Mouse (Mus musculus): ENCODE measurements around the gene Maml2. TPM values are rescaled to one million over a fixed set of nuclear protein-coding genes. Genes with fewer than 3 reads are reported as not detected.

Gene Maml2
- polyA plus RNA-seq, 1 experiment from 2014 or later, result 13.9 TPM

DNA sequence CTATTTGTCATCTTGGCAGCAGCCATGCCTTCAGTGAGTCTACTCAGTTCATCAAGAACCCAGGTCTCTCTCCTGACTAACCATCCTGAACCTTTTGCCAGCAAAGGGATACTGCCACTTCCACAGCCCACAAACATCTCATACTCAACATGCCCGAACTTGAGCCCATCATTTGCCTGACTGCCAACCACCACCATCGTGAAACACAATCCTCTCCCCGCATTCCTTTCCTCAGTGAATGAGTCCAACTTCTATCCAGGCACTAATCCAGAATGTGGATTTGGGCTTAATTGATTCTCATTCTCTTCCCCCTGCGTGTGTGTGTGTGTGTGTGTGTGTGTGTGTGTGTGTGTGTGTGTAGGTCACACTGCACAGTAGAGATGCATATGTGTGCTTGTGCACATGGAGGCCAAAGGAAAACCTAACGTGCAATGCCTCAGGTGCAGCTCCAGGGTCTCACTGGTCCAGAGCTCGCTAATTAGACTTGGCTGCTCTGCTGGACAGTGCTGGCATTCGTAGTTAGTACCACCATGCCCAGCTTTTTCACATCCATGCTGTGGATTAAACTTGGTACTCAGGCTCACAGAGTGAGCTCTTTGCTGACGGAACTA is 305.9 kb downstream of the Maml2 start:
- no peaks in the 10 kb centered on the region for H3K27me3 ChIP-seq (replicated peaks)
- 93% methylated on average over 7 of the region's 8 CpGs for WGBS
- no peaks in the 10 kb centered on the region for H3K9me3 ChIP-seq
- no peak overlapping the region for H3K9ac ChIP-seq
- H3K4me2 ChIP-seq (replicated peaks), result no peak overlapping the region
- H3K4me1 ChIP-seq, result no peaks in the 10 kb centered on the region
- no peak for ATAC-seq (ENCODE audit: low FRiP score, low read depth)
- H3K27ac ChIP-seq, result no peak overlapping the region
- no peak overlapping the region for H3K4me3 ChIP-seq
- no peaks in the 10 kb centered on the region for H3K36me3 ChIP-seq

DNA sequence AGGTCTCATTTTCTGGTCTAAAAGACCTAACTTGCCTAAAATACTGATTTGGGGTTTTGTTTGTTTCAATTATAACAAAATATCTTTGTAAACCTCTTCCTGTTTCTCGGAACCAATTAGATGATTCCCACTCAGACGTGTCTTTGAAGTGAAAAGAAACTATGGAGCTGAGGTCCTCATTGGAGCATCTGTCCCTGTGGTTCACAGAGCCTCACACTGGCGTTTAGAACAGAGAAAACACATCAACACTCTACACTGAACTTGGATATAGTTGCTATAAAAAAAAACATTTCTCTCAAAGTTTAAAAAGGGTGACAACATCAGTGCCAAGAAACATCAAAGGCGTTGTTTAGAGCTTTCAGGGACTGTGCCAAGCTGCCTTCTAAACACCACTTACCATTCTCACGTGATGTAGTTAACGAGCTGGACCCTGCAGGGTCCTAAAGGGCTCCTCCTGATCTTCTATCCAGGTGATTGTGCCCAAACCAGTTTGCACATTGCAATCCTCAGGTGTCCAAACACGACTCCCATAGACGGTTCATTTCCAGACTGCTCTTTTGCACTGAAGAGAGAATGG is 309.9 kb downstream of the Maml2 start:
- 82% methylated on average over 8 of the region's 8 CpGs for WGBS
- no peak overlapping the region for H3K27ac ChIP-seq
- no peaks in the 10 kb centered on the region for H3K9me3 ChIP-seq
- no peaks in the 10 kb centered on the region for H3K36me3 ChIP-seq
- no peak for ATAC-seq (ENCODE audit: low FRiP score, low read depth)
- H3K9ac ChIP-seq, result no peak overlapping the region
- H3K4me2 ChIP-seq (replicated peaks), result no peak overlapping the region
- no peak overlapping the region for H3K4me3 ChIP-seq
- H3K27me3 ChIP-seq (replicated peaks), result no peaks in the 10 kb centered on the region
- peaks cover 4% of the 10 kb centered on the region; the same call in 1 of the 2 replicates for H3K4me1 ChIP-seq

DNA sequence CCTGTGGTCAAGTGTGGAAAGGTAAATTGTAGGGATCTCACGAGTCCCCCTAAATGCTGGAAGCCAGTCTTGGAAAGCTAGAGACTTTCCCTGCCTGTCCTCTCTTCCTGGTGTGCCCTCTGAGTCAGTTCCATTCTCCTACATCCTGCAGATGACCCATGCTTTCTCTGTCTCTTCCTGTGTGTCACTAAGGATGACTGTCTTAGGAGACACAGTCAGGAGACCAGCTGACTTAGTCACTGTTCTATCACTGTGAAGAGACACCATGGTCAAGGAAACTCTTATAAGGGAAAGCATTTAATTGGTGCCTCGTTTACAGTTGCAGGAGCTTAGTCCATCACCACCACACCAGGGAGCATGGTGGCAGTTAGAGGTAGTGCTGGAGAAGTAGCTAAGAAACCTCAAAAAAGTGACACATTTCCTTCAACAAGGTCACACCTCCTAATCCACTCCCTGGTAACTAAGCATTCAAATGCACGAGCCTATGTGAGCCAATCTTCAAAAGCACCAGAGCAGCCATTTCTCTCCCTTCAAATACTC is 310.8 kb downstream of the Maml2 start:
- no peak for ATAC-seq (ENCODE audit: low FRiP score, low read depth)
- Histone ChIP-seq H3K4me2 (replicated peaks) (no peak overlapping the region), H3K9ac (no peak overlapping the region), H3K36me3 (no peaks in the 10 kb centered on the region), H3K4me3 (no peak overlapping the region), H3K27me3 (replicated peaks) (no peaks in the 10 kb centered on the region), H3K4me1 (peaks cover 11% of the 10 kb centered on the region), H3K9me3 (no peaks in the 10 kb centered on the region), H3K27ac (no peak overlapping the region)
- 68% methylated on average over 3 of the region's 3 CpGs for WGBS

DNA sequence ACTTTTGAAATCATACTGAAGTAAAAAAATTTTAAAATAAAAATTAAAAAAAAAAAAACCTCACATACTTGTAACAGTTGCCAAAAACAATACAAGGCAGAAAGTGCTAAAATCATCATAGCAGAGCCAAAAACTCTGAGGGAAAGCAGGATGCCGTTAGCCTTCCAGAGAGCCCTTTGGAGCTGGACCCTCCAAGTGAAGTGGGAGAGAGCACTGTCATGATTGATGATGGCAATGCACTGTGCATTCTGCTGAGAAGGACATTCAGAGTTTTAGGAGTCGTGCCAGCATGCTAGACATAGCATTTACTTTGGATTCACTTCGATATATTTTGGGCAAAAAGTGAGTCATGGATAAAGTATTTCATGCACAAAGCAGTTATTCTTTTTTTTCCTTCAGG is 313.8 kb downstream of the Maml2 start:
- H3K4me3 ChIP-seq, result no peak overlapping the region
- peaks cover 29% of the 10 kb centered on the region for H3K4me1 ChIP-seq
- no peak overlapping the region for H3K4me2 ChIP-seq (replicated peaks)
- no peak overlapping the region for H3K9ac ChIP-seq
- ATAC-seq (ENCODE audit: low FRiP score, low read depth), result no peak
- H3K36me3 ChIP-seq, result no peaks in the 10 kb centered on the region
- H3K27me3 ChIP-seq (replicated peaks), result no peaks in the 10 kb centered on the region
- WGBS, result 71% methylated on average over 3 of the region's 3 CpGs
- H3K27ac ChIP-seq, result no peak overlapping the region
- no peaks in the 10 kb centered on the region for H3K9me3 ChIP-seq

DNA sequence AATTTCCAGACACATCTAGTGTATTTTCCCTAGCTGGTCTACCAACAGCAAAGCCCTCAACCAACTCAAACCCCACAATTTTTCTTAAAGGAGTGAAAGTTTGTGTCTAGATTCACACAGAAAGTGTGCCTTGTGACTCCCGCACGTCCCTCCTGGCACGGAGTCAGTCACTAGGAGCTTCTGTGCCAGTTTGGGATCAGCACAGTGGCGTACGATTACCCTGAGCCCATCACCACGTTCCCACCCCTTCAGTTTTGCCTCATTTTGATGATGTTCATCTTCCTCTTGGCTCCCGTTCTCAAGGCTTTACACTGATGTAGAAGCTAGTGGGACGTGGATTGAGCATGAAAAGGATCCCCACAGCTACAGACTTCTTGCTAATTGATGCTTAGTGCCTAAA is 314.6 kb downstream of the Maml2 start:
- peaks cover 35% of the 10 kb centered on the region for H3K4me1 ChIP-seq
- no peak overlapping the region for H3K27ac ChIP-seq
- H3K9ac ChIP-seq, result no peak overlapping the region
- no peaks in the 10 kb centered on the region for H3K27me3 ChIP-seq (replicated peaks)
- no peak overlapping the region for H3K4me3 ChIP-seq
- ATAC-seq (ENCODE audit: low FRiP score, low read depth), result no peak
- no peaks in the 10 kb centered on the region for H3K36me3 ChIP-seq
- no peaks in the 10 kb centered on the region for H3K9me3 ChIP-seq
- no peak overlapping the region for H3K4me2 ChIP-seq (replicated peaks)
- 56% methylated on average over 8 of the region's 8 CpGs for WGBS

DNA sequence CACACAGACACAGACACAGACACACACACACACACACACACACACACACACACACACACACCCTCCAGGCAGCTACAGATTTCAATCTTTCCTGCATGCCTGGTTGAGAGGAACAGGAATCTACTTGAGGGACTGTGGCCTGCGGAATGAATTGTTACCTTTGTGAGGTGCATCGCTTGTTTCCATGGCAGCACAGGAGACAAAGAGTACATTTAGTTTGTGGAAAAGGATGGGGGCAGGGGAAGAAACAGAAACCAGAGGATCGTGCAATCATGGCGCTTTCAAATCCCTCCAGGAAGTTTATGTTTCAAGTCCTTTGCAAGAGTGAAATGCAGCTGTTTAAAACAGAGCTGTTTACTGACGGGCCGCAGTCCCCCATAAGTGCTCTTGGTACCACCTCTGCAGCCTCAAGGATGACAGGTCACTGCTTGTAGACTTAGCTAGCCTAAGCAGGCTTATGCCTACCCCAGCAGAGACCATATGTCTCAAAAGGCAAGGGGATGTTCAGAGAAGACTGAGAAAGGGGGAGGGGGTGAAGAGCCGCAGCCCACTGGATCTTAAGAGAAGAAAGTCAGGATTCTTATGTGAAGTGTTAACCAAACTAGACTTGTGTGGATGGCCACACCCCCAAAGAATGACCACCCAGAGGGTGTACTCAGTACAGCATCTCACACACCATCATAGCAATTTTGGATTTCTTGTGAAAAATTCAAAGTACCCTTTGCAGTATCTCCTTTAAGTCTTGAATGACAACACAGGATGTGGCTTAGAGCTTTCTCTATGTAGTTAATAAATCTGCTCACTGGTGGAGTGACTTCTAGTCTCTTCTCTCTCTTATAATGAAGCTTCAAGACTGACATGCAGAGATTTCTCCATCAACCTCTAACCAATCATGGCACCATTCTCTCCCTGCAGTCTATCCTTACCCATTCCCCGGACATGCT is 315.8 kb downstream of the Maml2 start:
- Histone ChIP-seq H3K4me3 (no peak overlapping the region), H3K27me3 (replicated peaks) (no peaks in the 10 kb centered on the region), H3K4me1 (peaks cover 35% of the 10 kb centered on the region), H3K4me2 (replicated peaks) (no peak overlapping the region), H3K27ac (no peak overlapping the region), H3K9ac (no peak overlapping the region), H3K9me3 (no peaks in the 10 kb centered on the region), H3K36me3 (no peaks in the 10 kb centered on the region)
- no peak for ATAC-seq (ENCODE audit: low FRiP score, low read depth)
- WGBS, result 48% methylated on average over 8 of the region's 8 CpGs

DNA sequence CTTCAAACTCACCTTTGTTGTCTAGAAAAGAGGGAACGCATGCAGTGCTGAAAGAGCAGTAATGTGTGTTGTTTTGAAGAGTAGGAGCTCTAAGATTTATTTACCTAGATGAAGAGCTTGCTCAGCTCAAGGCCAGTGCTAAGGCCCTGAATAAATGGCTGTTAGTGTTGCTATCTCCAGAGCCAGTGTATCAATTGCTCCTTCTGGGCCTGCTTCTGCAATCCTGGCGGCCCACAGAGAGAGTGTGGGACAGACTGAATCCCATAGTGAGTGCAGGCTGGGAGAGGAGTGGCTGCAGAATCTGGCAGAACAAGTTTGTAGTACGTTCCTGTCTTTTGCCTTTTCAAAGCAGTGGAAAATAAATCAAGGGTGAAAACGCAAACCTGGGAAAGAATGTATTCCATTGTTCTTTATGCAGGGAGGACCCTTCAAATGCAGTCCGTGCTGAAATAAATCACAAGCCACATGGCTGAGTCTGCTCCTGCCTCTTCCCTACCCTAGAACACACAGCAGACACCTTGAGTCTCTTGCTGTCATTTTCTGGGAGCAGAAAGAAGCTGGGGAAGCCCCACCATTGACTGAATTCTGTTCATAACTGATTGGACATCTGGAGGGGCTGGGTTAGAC is 318.7 kb downstream of the Maml2 start:
- Histone ChIP-seq H3K4me3 (no peak overlapping the region), H3K4me2 (replicated peaks) (no peak overlapping the region), H3K4me1 (peaks cover 40% of the 10 kb centered on the region), H3K36me3 (peaks cover 10% of the 10 kb centered on the region), H3K9me3 (no peaks in the 10 kb centered on the region), H3K27ac (no peak overlapping the region), H3K9ac (no peak overlapping the region), H3K27me3 (replicated peaks) (no peaks in the 10 kb centered on the region)
- ATAC-seq (ENCODE audit: low FRiP score, low read depth), result no peak
- WGBS, result 20% methylated on average over 5 of the region's 5 CpGs

DNA sequence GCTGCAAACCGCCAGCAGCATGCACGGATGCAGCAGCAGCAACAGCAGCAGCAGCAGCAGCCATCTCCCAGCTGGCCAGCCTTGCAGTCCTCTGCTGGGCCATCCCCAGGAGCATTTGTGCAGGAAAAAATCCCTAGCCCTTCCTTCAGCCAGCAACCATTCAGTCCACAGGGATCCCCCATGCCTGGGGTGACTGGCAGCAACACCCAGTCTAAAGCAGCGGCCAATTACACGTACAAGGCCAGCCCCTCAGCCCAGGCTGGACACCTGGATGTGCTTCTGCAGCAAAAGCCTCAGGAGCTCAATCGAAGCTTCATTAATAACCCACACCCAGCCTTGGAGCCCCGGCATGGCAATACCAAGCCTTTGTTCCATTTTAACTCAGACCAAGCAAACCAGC is 323.0 kb downstream of the Maml2 start:
- H3K27me3 ChIP-seq (replicated peaks), result no peaks in the 10 kb centered on the region
- 79% methylated on average over 6 of the region's 6 CpGs for WGBS
- no peaks in the 10 kb centered on the region for H3K9me3 ChIP-seq
- no peak overlapping the region for H3K9ac ChIP-seq
- H3K4me2 ChIP-seq (replicated peaks), result no peak overlapping the region
- peaks cover 19% of the 10 kb centered on the region; the same call in 1 of the 2 replicates for H3K4me1 ChIP-seq
- H3K36me3 ChIP-seq, result peaks cover 15% of the 10 kb centered on the region
- no peak overlapping the region for H3K27ac ChIP-seq
- H3K4me3 ChIP-seq, result no peak overlapping the region
- ATAC-seq (ENCODE audit: low FRiP score, low read depth), result no peak

DNA sequence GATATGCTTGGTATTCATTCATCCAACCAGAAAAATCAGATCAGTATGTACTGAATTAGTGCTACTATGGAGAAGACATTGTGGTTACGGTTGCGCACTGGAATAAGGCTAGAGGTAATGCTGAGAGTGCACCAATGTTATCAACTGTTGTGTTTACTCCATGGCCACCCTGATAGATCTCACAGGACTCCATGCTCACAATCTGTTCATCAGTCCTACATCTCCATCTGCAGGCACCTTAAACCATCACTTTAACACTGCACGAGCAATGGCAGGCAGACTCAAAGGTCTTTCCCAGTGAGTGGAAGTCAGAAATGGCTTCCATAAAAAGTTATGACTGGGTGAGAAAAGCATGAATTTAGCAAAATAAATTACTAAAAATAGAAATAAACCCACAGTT is 324.2 kb downstream of the Maml2 start:
- no peak overlapping the region for H3K4me2 ChIP-seq (replicated peaks)
- H3K4me1 ChIP-seq, result peaks cover 17% of the 10 kb centered on the region
- H3K27me3 ChIP-seq (replicated peaks), result no peaks in the 10 kb centered on the region
- H3K9ac ChIP-seq, result no peak overlapping the region
- no peak overlapping the region for H3K4me3 ChIP-seq
- H3K36me3 ChIP-seq, result peaks cover 15% of the 10 kb centered on the region
- 93% methylated on average over 3 of the region's 3 CpGs for WGBS
- no peak for ATAC-seq (ENCODE audit: low FRiP score, low read depth)
- no peaks in the 10 kb centered on the region for H3K9me3 ChIP-seq
- no peak overlapping the region for H3K27ac ChIP-seq

DNA sequence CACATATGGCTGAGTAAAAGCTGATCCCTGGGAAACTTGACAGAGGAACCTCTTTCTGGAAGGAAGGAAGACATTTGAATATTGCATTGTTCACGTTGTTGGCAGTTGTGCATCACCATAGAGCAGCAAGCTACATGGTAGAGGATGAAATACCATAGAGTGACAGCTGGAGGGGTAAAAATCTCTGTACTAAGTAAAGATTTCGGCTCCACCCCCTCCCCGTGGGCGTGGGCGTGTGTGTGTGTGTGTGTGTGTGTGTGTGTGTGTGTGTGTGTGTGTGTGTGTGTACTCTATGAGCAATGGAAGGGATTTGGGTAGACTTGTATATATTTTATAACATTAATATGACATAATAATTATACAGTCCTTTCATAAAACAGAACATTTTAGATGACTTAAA is 324.7 kb downstream of the Maml2 start:
- WGBS, result 92% methylated on average over 5 of the region's 5 CpGs
- no peak overlapping the region for H3K27ac ChIP-seq
- H3K4me1 ChIP-seq, result peaks cover 18% of the 10 kb centered on the region
- no peak overlapping the region for H3K9ac ChIP-seq
- H3K27me3 ChIP-seq (replicated peaks), result no peaks in the 10 kb centered on the region
- H3K4me3 ChIP-seq, result no peak overlapping the region
- no peaks in the 10 kb centered on the region for H3K9me3 ChIP-seq
- peaks cover 15% of the 10 kb centered on the region for H3K36me3 ChIP-seq
- no peak overlapping the region for H3K4me2 ChIP-seq (replicated peaks)
- ATAC-seq (ENCODE audit: low FRiP score, low read depth), result no peak

DNA sequence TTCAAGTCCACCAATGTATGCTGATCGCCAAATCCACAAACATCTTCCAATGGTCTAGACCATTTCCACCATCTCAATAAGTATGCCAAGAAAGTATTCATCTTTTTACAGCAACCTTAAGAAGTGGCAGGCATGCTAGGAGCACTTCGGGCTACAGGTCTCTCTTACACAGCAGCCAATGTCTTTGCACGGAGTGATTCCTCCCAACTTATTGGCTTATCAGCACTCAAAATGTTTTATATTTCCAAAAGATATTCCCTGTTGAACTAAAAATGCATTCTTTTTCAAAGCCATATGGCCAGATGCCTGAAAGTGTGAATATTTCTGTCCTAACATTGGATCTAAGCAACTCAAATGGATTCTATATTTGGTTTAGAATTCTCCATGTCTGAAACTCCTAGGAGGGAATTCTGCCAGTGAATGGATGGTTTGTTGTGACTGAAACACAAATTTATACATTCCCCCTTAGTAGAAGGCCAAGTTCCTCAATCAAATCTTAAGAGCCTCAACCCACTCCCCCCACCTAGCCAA is 326.2 kb downstream of the Maml2 start:
- no peak for ATAC-seq (ENCODE audit: low FRiP score, low read depth)
- Histone ChIP-seq H3K27ac (no peak overlapping the region), H3K36me3 (peaks cover 15% of the 10 kb centered on the region), H3K27me3 (replicated peaks) (no peaks in the 10 kb centered on the region), H3K4me1 (peaks cover 19% of the 10 kb centered on the region), H3K4me2 (replicated peaks) (no peak overlapping the region), H3K4me3 (no peak overlapping the region), H3K9ac (no peak overlapping the region), H3K9me3 (no peaks in the 10 kb centered on the region)
- WGBS, result 94% methylated on average over 3 of the region's 3 CpGs

DNA sequence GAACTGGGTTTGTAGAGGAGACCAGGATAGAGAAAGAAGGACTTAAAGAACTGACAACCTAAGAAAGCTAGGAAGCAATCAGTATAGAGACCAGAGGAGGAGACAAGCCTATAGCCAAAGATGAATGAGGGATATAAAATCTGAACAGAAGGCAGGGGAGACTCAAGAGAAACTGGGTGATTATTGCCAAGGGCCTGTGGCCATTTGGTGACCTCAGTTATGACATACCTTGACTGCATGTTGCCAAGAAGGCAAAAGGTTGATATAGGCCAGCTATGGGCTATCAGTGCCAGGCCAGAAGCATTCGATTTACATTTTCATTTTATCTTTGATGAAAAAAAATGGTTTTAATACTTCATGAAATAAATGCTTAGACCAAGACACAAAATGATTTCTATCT is 327.0 kb downstream of the Maml2 start:
- peaks cover 19% of the 10 kb centered on the region for H3K4me1 ChIP-seq
- no peak overlapping the region for H3K4me2 ChIP-seq (replicated peaks)
- ATAC-seq (ENCODE audit: low FRiP score, low read depth), result no peak
- H3K9ac ChIP-seq, result no peak overlapping the region
- peaks cover 15% of the 10 kb centered on the region for H3K36me3 ChIP-seq
- H3K9me3 ChIP-seq, result no peaks in the 10 kb centered on the region
- H3K4me3 ChIP-seq, result no peak overlapping the region
- H3K27ac ChIP-seq, result no peak overlapping the region
- no peaks in the 10 kb centered on the region for H3K27me3 ChIP-seq (replicated peaks)
- WGBS, result 95% methylated on average over 1 of the region's 1 CpGs
